Mouse (Mus musculus): ENCODE results near the gene Ccne1. TPM values are rescaled to one million over a fixed set of nuclear protein-coding genes. Genes with fewer than 3 reads are reported as not detected.

Ccne1 gene
- polyA plus RNA-seq, 1 experiment from 2014 or later = 14.1 TPM

- Histone ChIP-seq H3K36me3 (ENCODE audit: control insufficient read depth, insufficient read depth, low read length) (no peaks in the 10 kb centered on the region), H3K4me1 (ENCODE audit: control insufficient read depth, insufficient read depth, low read length) (no peaks in the 10 kb centered on the region; the same call in 1 of the 2 replicates), H3K4me3 (replicated peaks; ENCODE audit: low read depth, low read length) (no peak overlapping the region), H3K4me2 (ENCODE audit: low read length) (no peak overlapping the region), H3K27me3 (ENCODE audit: control insufficient read depth, insufficient read depth, low read length) (no peaks in the 10 kb centered on the region), H3K27ac (replicated peaks; ENCODE audit: low read depth, low read length) (no peak overlapping the region), H3K9me3 (ENCODE audit: control insufficient read depth, low read length) (no peaks in the 10 kb centered on the region), H3K9ac (replicated peaks; ENCODE audit: low read length) (no peak overlapping the region)
- 85% methylated on average over 9 of the region's 9 CpGs for WGBS
- ATAC-seq (ENCODE audit: low FRiP score, low TSS enrichment) (no peak), DNase-seq (no peak)
Measured at GRCm38 (mm10) chr7:38054246-38054645, 53.1 kb downstream of the Ccne1 start.

Other genes with a start within 250 kb of the Ccne1 start
- 29.2 and 37.4 TPM in 2 replicates for gene Uri1, start 84.0 kb downstream of the Ccne1 start, polyA plus RNA-seq (2014; fragmentation: Nextera tagmentation; extraction: Ambion mirVana)
- gene 1600014C10Rik, start 75.7 kb upstream of the Ccne1 start, polyA plus RNA-seq (2014; fragmentation: Nextera tagmentation; extraction: Ambion mirVana) = 24.9 and 31.2 TPM in 2 replicates
- 0.22 and 0.37 TPM in 2 replicates for gene Plekhf1, start 120.5 kb upstream of the Ccne1 start, polyA plus RNA-seq (2014; fragmentation: Nextera tagmentation; extraction: Ambion mirVana)
- gene Pop4, start 163.9 kb upstream of the Ccne1 start, polyA plus RNA-seq (2014; fragmentation: Nextera tagmentation; extraction: Ambion mirVana) = 84.7 and 93.6 TPM in 2 replicates

Measured in midbrain, embryonic 14.5 days (tissue).